Mouse (Mus musculus) heart, postnatal 10 days (tissue): ENCODE measurements at regions not wholly inside any gene's neighbourhood (a gene's known extent, or its start where the extent isn't known, plus 50 kb on each side); places are given as distances from the start of the nearest gene placed in this dataset.
"Not testable (repeated sequence)": the region's sequence is repeated elsewhere in the genome, so short reads cannot be mapped to it uniquely, and the experiment has no call there.

Experiments
- DNase-seq, 2 experiments: peaks; one replicate each; pipeline ENCODE4 v3.0.0; 2021
- intact Hi-C: fragments of 180-260 bp; cut with DNase I; formaldehyde crosslinking; loops from one replicate; pipeline ENCODE4 v1.15.1; 2025

DNA sequence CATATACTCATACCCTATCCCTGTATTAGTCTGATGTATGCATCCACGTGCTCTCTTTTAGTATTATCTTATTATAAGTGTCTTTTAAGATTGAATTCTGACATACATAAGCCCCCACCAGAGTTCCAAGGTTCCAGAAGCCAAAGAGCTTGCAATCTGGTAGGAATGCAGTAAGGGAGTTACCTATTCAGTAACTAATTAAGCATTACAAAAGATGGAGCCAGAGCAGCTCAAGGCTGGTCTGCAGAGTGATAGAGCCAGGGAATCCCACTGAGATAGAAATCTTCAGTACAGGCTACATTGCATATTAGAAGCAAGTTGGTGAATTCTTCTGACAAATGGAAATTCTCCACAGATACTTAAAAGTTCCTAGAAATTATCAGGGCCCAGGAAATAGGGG, 790.7 kb downstream of the Prdm13 start:
- not testable (repeated sequence) for DNase-seq
- intact Hi-C loops = loop anchor here (10.0 kb wide), 1 partner anchor 780 kb away; no protein-coding TSS in a partner anchor

DNA sequence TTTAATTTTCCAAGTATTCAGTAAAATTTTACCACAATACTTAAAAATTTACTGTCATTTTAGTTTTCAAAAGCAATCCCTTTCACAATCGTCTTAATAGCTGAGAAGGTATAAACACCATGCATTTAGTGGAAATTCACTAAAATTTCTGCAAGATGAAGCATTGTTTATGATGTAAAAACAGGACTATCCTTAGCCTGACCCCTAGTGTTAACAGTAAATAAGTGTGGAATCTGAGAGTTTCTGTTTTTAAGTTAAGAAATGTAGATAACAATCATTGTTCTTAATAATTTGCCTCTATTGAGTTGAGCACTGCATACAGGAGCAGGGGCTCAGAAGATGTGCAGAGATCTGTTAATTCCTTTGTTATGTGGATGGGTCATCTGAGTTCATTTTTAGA, 791.9 kb downstream of the Prdm13 start:
- intact Hi-C loops = loop anchor here (10.0 kb wide), 1 partner anchor 779 kb away; no protein-coding TSS in a partner anchor

DNA sequence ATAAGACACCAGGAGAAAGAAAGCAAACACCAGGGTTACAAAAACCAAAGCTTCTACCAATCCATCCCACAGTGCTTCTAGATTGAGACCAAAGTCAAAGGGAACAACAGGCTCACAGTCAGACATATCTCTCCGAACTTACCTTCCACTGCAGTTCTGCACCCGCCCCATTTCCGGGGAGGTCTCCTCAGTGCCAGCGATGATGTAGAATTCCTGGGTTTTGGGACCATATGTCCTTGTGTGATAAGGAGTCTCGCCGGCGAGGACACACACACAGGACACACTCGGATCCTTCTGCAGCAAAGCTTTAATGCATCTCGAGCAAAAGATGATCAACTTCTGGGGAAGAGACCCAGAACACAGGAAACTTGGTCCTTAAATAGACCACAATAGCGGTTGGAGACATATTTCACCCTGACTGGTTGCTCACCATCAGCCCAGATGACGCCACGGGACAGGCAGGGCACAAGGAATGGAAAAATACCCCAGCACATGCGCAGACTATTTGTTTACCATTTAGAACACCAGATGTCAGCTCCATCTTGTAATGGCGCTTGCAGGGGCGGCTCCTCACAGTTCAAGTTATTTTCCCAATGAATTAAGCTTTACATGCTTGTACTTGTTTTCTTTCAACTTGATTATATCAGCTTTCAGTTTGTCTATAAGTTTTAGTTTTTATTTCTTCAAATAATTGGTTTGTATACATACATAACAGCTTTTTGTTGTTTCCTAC, 824.9 kb downstream of the Prdm13 start:
- DNase-seq = no peak
- intact Hi-C loops = no loop called here

More for the DNA sequence above, 791.9 kb downstream of the Prdm13 start:
- DNase-seq = no peak

DNA sequence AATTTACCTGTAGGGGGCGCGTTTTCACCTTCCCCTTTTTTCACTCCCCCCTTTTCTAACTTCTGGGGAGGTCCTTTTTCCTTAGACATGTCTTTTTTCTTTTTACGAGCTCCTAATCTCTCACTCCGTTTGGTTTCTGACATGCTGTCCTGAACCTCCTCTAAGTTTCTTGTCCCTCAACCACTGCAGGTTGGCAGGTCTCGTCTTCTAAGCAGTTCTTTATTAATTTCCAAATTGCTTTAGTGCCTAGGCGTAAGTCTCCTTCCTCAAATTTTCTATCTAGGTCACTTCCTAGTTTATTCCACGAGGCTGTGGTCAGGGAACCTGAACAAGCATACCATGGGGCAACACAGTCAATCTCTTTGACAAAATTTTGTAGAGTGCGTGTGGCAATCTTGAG, 825.7 kb downstream of the Prdm13 start:
- DNase-seq, intact Hi-C loops: not testable (repeated sequence)

DNA sequence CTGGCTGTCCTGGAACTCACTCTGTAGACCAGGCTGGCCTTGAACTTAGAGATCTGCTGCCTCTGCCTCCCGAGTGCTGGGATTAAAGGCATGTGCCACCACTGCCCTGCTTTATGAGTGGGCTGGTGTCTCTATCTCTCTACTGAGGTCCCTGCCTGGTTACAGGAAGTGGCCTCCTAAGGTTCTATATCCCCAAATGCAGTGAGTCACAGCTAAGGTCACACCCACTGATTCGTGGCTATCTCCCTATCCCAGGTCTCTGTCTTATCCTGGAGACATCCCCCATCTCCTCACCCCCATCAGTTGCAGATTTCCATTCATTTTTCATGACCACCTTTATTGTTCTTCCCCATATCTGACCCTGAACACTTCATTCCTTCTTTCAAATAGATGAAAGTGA, 837.3 kb downstream of the Prdm13 start:
- intact Hi-C loops = no loop called here
- no peak for DNase-seq

DNA sequence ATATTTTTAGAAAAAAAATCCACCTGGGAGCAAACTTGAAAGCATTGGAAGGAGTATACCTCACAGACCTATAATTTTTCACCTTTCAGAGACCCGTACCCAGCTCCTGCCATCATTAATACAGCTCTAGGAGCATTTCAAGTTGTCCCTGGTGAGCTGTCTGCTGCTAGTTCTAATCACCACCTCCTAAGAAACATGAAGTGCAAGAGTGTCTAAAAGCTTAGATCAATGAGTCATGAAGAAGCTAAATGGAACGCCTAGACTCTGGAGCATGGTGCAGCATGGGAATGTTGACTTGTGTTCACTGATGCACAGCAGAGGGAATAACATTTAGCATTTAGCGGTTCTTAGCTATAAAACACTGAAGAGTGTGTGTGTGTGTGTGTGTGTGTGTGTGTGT, 841.2 kb downstream of the Prdm13 start:
- DNase-seq = no peak
- intact Hi-C loops = no loop called here
